Mouse (Mus musculus): ENCODE measurements at regions not wholly inside any gene's neighbourhood (a gene's known extent, or its start where the extent isn't known, plus 50 kb on each side); places are given as distances from the start of the nearest gene placed in this dataset.
A peak's percentile ranks its signal among the peaks of the same experiment; 100 is the strongest.

DNA sequence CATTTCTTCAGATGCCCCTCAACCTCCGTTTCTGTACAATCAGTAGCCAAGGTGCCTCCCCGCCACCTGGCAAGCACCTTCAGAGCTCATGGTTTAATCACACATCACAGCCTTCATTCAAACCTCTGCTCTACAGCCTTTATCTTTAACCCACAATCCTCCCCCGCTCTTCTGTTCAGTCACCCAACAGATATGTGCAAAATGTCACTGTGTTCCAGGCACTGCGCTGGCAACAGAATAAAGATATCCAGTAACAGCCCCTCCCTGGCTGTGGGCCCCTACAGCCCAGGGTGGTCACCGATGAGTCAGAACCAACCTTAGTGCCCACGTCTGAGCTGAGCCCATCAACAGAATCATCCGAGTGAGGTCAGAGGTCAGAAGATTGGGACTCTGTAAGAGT is 54.3 kb upstream of the Ddr1 start:
- in situ Hi-C loops (cut with MboI; ENCODE audit: low sequenced_read_pairs in 2 of 2, unreplicated experiment in 2 of 2): no loop called here
- Histone ChIP-seq H3K27ac (ENCODE audit: insufficient read depth, low read depth, low read length, poor library complexity, severe bottlenecking) (no peak overlapping the region), H3K4me3 (ENCODE audit: insufficient read depth in 1 of 2, low read depth in 1 of 2, low read length in 2 of 2, poor library complexity in 1 of 2, severe bottlenecking in 1 of 2) (no peak overlapping the region), H3K9me3 (ENCODE audit: control insufficient read depth, insufficient read depth, low read depth, low read length) (no peaks in the 10 kb centered on the region), H3K9ac (ENCODE audit: insufficient read depth, low read depth, low read length, poor library complexity, severe bottlenecking) (no peak overlapping the region), H3K4me1 (ENCODE audit: control insufficient read depth in 2 of 2, insufficient read depth in 2 of 2, low read length in 2 of 2, poor library complexity in 1 of 2) (no peaks in the 10 kb centered on the region; a peak in 1 of 4 replicates), H3K36me3 (ENCODE audit: control insufficient read depth, insufficient read depth, low read length, poor library complexity, severe bottlenecking) (no peaks in the 10 kb centered on the region)
- TF ChIP-seq ZC3H11A (IDR thresholded peaks at IDR 0.05; ENCODE audit: borderline replicate concordance, low read depth, low read length) (no peak), MAFK (IDR thresholded peaks at IDR 0.05; ENCODE audit: insufficient read depth, low read depth, low read length) (no peak), ZNF384 (IDR thresholded peaks at IDR 0.05; ENCODE audit: low read depth, low read length) (no peak), CHD2 (IDR thresholded peaks at IDR 0.05; ENCODE audit: low read depth, low read length) (no peak), HCFC1 (IDR thresholded peaks at IDR 0.05; ENCODE audit: borderline replicate concordance, insufficient read depth, low read length) (no peak)
- no peak for DNase-seq (ENCODE audit: low read depth, low spot score)

DNA sequence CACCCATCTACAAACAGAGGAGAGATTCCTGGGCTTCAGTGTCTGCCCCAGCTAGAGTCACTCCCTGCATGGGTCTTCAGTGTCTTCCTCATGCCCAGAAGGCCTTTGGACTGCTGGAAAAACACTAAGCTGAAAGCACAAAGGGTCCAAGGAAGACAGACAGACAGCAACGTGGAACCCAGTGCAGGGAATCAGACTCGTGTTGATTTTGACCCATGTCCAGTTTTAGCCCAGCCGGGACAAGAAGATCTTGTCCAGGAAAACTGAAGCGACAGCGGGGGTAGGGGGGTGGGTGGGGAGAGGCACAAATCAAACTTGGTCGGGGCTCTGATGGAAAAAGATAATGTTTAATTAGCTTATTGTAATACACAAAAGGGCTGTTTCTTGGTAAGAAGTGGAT is 55.3 kb upstream of the Ddr1 start:
- DNase-seq (ENCODE audit: low read depth, low spot score): no peak
- Histone ChIP-seq H3K4me1 (ENCODE audit: control insufficient read depth in 2 of 2, insufficient read depth in 2 of 2, low read length in 2 of 2, poor library complexity in 1 of 2) (no peaks in the 10 kb centered on the region; a peak in 1 of 4 replicates), H3K4me3 (ENCODE audit: insufficient read depth in 1 of 2, low read depth in 1 of 2, low read length in 2 of 2, poor library complexity in 1 of 2, severe bottlenecking in 1 of 2) (no peak overlapping the region), H3K9me3 (ENCODE audit: control insufficient read depth, insufficient read depth, low read depth, low read length) (no peaks in the 10 kb centered on the region), H3K27ac (ENCODE audit: insufficient read depth, low read depth, low read length, poor library complexity, severe bottlenecking) (no peak overlapping the region), H3K9ac (ENCODE audit: insufficient read depth, low read depth, low read length, poor library complexity, severe bottlenecking) (no peak overlapping the region), H3K36me3 (ENCODE audit: control insufficient read depth, insufficient read depth, low read length, poor library complexity, severe bottlenecking) (no peaks in the 10 kb centered on the region)
- in situ Hi-C loops (cut with MboI; ENCODE audit: low sequenced_read_pairs in 2 of 2, unreplicated experiment in 2 of 2): no loop called here
- TF ChIP-seq ZNF384 (IDR thresholded peaks at IDR 0.05; ENCODE audit: low read depth, low read length): no peak
- no peak for TF ChIP-seq CHD2 (IDR thresholded peaks at IDR 0.05; ENCODE audit: low read depth, low read length)
- TF ChIP-seq ZC3H11A (IDR thresholded peaks at IDR 0.05; ENCODE audit: borderline replicate concordance, low read depth, low read length): no peak
- TF ChIP-seq HCFC1 (IDR thresholded peaks at IDR 0.05; ENCODE audit: borderline replicate concordance, insufficient read depth, low read length): no peak
- no peak for TF ChIP-seq MAFK (IDR thresholded peaks at IDR 0.05; ENCODE audit: insufficient read depth, low read depth, low read length)

DNA sequence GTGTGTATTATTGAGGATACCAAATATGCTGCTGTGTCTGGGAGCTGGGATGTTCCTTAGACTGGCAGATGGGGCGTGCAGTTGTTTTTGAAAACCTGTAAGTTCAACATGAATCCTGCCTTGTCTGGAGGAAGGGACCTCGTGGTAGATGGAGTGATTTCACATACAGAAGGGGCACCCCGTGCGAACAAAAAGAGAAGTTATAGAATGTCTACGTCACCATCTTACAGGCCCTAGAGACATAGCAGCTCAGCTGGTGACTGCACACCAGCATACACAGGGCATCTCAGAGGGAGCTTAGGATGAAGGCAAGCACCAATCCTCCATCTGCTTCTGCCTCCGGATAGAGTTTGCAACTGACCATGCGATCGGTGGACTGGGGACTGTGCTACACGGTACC is 58.2 kb upstream of the Ddr1 start:
- TF ChIP-seq ZNF384 (IDR thresholded peaks at IDR 0.05; ENCODE audit: low read depth, low read length): no peak
- no peak for TF ChIP-seq CHD2 (IDR thresholded peaks at IDR 0.05; ENCODE audit: low read depth, low read length)
- TF ChIP-seq MAFK (IDR thresholded peaks at IDR 0.05; ENCODE audit: insufficient read depth, low read depth, low read length): no peak
- TF ChIP-seq HCFC1 (IDR thresholded peaks at IDR 0.05; ENCODE audit: borderline replicate concordance, insufficient read depth, low read length): no peak
- no peak for TF ChIP-seq ZC3H11A (IDR thresholded peaks at IDR 0.05; ENCODE audit: borderline replicate concordance, low read depth, low read length)
- in situ Hi-C loops (cut with MboI; ENCODE audit: low sequenced_read_pairs in 2 of 2, unreplicated experiment in 2 of 2): no loop called here
- Histone ChIP-seq H3K9me3 (ENCODE audit: control insufficient read depth, insufficient read depth, low read depth, low read length) (no peaks in the 10 kb centered on the region), H3K9ac (ENCODE audit: insufficient read depth, low read depth, low read length, poor library complexity, severe bottlenecking) (no peak overlapping the region), H3K4me1 (ENCODE audit: control insufficient read depth in 2 of 2, insufficient read depth in 2 of 2, low read length in 2 of 2, poor library complexity in 1 of 2) (no peaks in the 10 kb centered on the region; a peak in 1 of 4 replicates), H3K27ac (ENCODE audit: insufficient read depth, low read depth, low read length, poor library complexity, severe bottlenecking) (no peak overlapping the region), H3K36me3 (ENCODE audit: control insufficient read depth, insufficient read depth, low read length, poor library complexity, severe bottlenecking) (no peaks in the 10 kb centered on the region), H3K4me3 (ENCODE audit: insufficient read depth in 1 of 2, low read depth in 1 of 2, low read length in 2 of 2, poor library complexity in 1 of 2, severe bottlenecking in 1 of 2) (no peak overlapping the region)
- no peak for DNase-seq (ENCODE audit: low read depth, low spot score)

DNA sequence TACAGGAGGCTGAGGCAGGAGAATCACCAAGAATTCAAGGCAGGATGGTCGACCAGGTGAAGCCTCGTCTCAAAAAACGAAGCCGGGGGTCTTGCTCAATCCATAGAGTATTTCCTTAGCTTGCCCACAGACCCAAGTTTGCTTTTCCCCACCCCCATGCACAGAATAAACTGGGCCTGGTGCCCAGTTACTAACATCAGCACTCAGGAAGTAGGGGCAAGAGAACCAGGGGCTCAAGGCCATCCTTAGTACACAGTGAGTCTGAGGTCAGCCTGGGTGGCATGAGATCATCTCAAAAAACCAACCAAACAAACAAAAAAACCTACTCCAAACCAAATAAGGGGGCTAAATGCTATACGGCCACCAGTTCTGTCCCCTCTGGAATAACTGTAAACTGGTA is 58.4 kb upstream of the Ier3 start:
- TF ChIP-seq ZNF384 (IDR thresholded peaks at IDR 0.05; ENCODE audit: low read depth, low read length) (no peak), ZC3H11A (IDR thresholded peaks at IDR 0.05; ENCODE audit: borderline replicate concordance, low read depth, low read length) (no peak), HCFC1 (IDR thresholded peaks at IDR 0.05; ENCODE audit: borderline replicate concordance, insufficient read depth, low read length) (no peak), CHD2 (IDR thresholded peaks at IDR 0.05; ENCODE audit: low read depth, low read length) (no peak), MAFK (IDR thresholded peaks at IDR 0.05; ENCODE audit: insufficient read depth, low read depth, low read length) (no peak)
- no peak overlapping the region for H3K4me3 ChIP-seq (ENCODE audit: insufficient read depth in 1 of 2, low read depth in 1 of 2, low read length in 2 of 2, poor library complexity in 1 of 2, severe bottlenecking in 1 of 2)
- H3K36me3 ChIP-seq (ENCODE audit: control insufficient read depth, insufficient read depth, low read length, poor library complexity, severe bottlenecking): no peaks in the 10 kb centered on the region
- no peak overlapping the region for H3K27ac ChIP-seq (ENCODE audit: insufficient read depth, low read depth, low read length, poor library complexity, severe bottlenecking)
- in situ Hi-C loops (cut with MboI; ENCODE audit: low sequenced_read_pairs in 2 of 2, unreplicated experiment in 2 of 2): no loop called here
- DNase-seq (ENCODE audit: low read depth, low spot score): no peak
- no peaks in the 10 kb centered on the region; a peak in 1 of 4 replicates for H3K4me1 ChIP-seq (ENCODE audit: control insufficient read depth in 2 of 2, insufficient read depth in 2 of 2, low read length in 2 of 2, poor library complexity in 1 of 2)
- H3K9ac ChIP-seq (ENCODE audit: insufficient read depth, low read depth, low read length, poor library complexity, severe bottlenecking): no peak overlapping the region
- H3K9me3 ChIP-seq (ENCODE audit: control insufficient read depth, insufficient read depth, low read depth, low read length): no peaks in the 10 kb centered on the region

DNA sequence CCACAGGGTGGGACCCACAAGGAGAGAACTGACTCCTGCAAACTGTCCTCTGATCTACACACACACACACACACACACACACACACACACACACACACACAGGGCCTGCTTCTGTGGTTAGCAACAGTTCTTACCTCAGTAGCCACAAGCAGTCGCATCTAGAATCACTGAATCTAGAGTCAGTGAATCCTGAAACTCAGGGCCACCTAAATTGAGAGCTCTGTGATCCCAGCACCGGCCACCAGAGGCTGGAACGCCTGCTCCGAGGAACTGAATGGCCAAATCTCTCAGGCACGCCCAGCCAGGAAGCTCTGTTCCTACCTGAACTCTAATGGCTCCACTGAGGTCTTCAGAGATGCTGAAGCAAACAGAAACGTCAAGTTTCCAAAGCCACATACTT is 57.6 kb upstream of the Ier3 start:
- in situ Hi-C loops (cut with MboI; ENCODE audit: low sequenced_read_pairs in 2 of 2, unreplicated experiment in 2 of 2): no loop called here
- no peak overlapping the region for H3K4me3 ChIP-seq (ENCODE audit: insufficient read depth in 1 of 2, low read depth in 1 of 2, low read length in 2 of 2, poor library complexity in 1 of 2, severe bottlenecking in 1 of 2)
- peak; percentile 33 for DNase-seq (ENCODE audit: low read depth, low spot score)

More for the DNA sequence above, 57.6 kb upstream of the Ier3 start:
- H3K4me1 ChIP-seq (ENCODE audit: control insufficient read depth in 2 of 2, insufficient read depth in 2 of 2, low read length in 2 of 2, poor library complexity in 1 of 2): no peaks in the 10 kb centered on the region; a peak in 1 of 4 replicates
- H3K27ac ChIP-seq (ENCODE audit: insufficient read depth, low read depth, low read length, poor library complexity, severe bottlenecking): no peak overlapping the region
- TF ChIP-seq HCFC1 (IDR thresholded peaks at IDR 0.05; ENCODE audit: borderline replicate concordance, insufficient read depth, low read length) (no peak), MAFK (IDR thresholded peaks at IDR 0.05; ENCODE audit: insufficient read depth, low read depth, low read length) (no peak), ZNF384 (IDR thresholded peaks at IDR 0.05; ENCODE audit: low read depth, low read length) (no peak), ZC3H11A (IDR thresholded peaks at IDR 0.05; ENCODE audit: borderline replicate concordance, low read depth, low read length) (0 out of 2 replicates have a peak, but pooled peaks have one; percentile 7), CHD2 (IDR thresholded peaks at IDR 0.05; ENCODE audit: low read depth, low read length) (no peak)
- H3K9ac ChIP-seq (ENCODE audit: insufficient read depth, low read depth, low read length, poor library complexity, severe bottlenecking): no peak overlapping the region
- H3K9me3 ChIP-seq (ENCODE audit: control insufficient read depth, insufficient read depth, low read depth, low read length): no peaks in the 10 kb centered on the region
- no peaks in the 10 kb centered on the region for H3K36me3 ChIP-seq (ENCODE audit: control insufficient read depth, insufficient read depth, low read length, poor library complexity, severe bottlenecking)
